16 mouse cellular contexts compared by ENCODE assay signal in the genomic region with DNA sequence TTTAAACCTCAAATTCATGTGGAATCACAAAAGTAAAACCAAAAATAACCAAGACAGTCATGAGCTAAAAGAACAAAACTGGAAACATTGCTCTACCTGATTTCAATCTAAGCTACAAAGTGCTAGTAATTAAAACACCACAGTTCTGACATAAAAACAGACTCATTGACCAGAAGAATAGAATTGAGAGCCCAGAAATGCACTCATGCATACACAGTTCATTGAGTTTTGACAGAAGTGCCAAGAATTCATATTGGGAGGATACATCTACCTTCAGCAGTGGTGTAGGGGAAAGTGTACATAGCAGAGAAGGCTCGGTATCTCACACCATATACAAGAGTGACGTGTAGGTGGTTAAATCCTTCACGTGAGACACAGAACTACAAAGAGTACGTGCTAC.
"Had no signal": no experiment of that assay in that cellular context is flagged by ENCODE, and none has a peak within 500 bp of the region (broad histone marks: within the 10 kb centered on the region; RNA-seq: fewer than 3 reads in every experiment).

No protein-coding gene starts in this region.

- DNase-seq: left cerebral cortex, postnatal 4 days; liver; liver, embryonic 13.5 days; liver, postnatal 0 days; lung, adult 18-20 months; lung, adult 2 months; lung, embryonic 14.5 days; lung, postnatal 10 days; lung, postnatal 14 days; lung, postnatal 36 days; lung, postnatal 4 days; midbrain, embryonic 14.5 days had no signal

- ATAC-seq: liver, embryonic 12.5 days; liver, postnatal 0 days; lung, postnatal 0 days; midbrain, embryonic 15.5 days; midbrain, embryonic 16.5 days had no signal
